Mouse (Mus musculus) lung, postnatal 0 days (tissue): ENCODE results near the gene Ppp1r9a.

ENCODE experiments used
- CTCF ChIP-seq: IDR thresholded peaks from 2 replicates; pipeline ENCODE4 v1.5.1; 2016; ENCODE audit warnings: antibody characterized with exemption, mild to moderate bottlenecking
- EP300 ChIP-seq: IDR thresholded peaks from 2 replicates; pipeline ENCODE4 v1.6.1; 2016; ENCODE audit warnings: antibody characterized with exemption, mild to moderate bottlenecking, control low read depth

GRCm38 (mm10) chr6:5108494-5108893 is 205.8 kb downstream of the Ppp1r9a start:
- TF ChIP-seq CTCF = no peak
- TF ChIP-seq EP300 = no peak
